Mouse (Mus musculus) frontal cortex, postnatal 10 days (tissue): ENCODE measurements around the gene Olfr346.

Source experiments
- DNase-seq, 2 experiments: peaks; one replicate each; pipeline ENCODE4 v3.0.0; 2022; ENCODE audit warnings: low spot score in 2 of 2, mixed read lengths in 1 of 2

Olfr346 gene

GRCm38 (mm10) chr2:36685488-36685887 lies at the start of gene Olfr346:
TSS of gene Olfr346 (plus strand) at chr2:36685788.
- DNase-seq, result no peak

DNA sequence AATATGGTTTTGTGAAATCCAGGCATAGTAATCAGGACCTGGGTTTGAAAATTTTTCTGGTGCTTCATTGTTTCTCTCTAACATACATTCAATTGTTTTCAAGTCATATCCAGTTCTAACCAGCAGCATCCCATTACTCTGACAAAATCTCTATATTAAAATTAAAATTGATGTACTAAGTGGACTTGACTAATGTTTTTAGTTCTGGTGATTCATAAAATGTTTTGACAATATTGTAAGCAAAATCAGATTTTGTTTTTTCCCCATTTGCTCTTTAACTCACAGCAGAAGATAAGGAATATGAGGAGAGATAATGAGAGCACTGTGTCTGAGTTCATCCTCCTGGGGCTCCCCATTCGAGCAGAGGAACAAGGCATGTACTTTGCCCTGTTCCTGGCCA lies 45.8 kb upstream of the Olfr346 start, which contains the start of gene Olfr345:
Olfr345 (plus strand) TSS at position 301 of the 400 bp plus-strand sequence.
- DNase-seq, result no peak

DNA sequence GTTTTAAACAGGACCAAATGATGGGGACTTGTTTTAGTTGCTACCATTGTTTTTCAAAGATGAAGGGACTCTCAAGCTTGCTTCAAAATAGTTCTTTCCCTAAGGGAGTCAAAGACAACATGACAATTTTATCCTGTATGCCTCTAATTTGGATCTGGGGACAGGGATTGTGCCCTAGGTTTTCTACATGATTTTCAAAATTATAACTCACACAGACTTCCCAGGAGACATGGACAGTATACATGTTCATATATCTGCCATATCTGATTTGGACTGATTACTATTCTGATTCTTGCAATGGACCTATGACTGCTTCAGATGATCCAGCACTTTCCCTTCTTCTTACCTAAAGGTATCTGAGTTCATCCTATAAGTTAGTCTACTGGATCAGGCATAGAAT lies 46.0 kb downstream of the Olfr346 start, which contains the start of gene Olfr347:
Olfr347 (plus strand) TSS at position 301 of the 400 bp plus-strand sequence.
- DNase-seq, result no peak

DNA sequence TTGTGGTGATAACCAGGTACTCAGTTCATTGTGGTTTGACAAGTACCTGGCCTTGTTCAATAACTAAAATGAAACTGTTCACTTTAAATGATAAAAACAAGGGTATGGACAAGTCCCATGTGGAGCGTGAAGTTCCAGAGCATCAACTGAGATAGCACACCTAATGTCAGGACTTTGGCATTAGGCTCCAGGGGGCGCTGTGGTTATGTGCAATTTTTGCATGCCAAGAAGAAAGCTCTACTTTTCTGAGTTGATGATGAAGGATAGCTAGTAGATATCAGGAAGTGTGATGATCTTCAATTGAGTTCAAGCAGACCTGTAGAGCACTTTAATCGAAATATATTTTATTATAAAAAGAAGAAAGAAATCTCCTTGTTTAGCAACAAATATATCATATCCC lies 50.6 kb downstream of the Olfr346 start:
- no peak for DNase-seq
